In genomic region chr1:136685191-136686060, GRCm38 (mm10) we compare ENCODE assay signal across 8 mouse cellular contexts.
DNase-seq lines count a peak whose midpoint lies in the region; ATAC-seq lines count a peak whose summit lies in the region.

No protein-coding gene starts in this region.

- H3K36me3 ChIP-seq in megakaryocyte, embryonic 14.5 days (replicated peaks; ENCODE audit: low read length), result no peaks in the 10 kb centered on the region

- peak; percentile 51 for DNase-seq in retina, postnatal 1 day
- DNase-seq in retina, embryonic 14.5 days (ENCODE audit: low spot score), result no peak
- peak; percentile 44 for DNase-seq in brain, adult 2 months (ENCODE audit: low read depth, low spot score)
- DNase-seq in cerebellum, adult 11-12 months, result no peak
- DNase-seq in cerebellum, postnatal 36 days, result no peak
- no peak for DNase-seq in right cerebral cortex, adult 18-20 months

- H3K9me3 ChIP-seq in megakaryocyte, embryonic 14.5 days, result no peaks in the 10 kb centered on the region

- peak overlapping the region; percentile 91 for H3K4me3 ChIP-seq in megakaryocyte, embryonic 14.5 days (replicated peaks)

- H3K27me3 ChIP-seq in megakaryocyte, embryonic 14.5 days (replicated peaks), result peaks cover 12% of the 10 kb centered on the region

- ATAC-seq in hematopoietic stem cell, adult 5-6 weeks (replicated peaks in 1 of 2; ENCODE audit: insufficient read depth in 1 of 2, low FRiP score in 2 of 2, low TSS enrichment in 1 of 2, low read depth in 1 of 2, poor library complexity in 2 of 2, severe bottlenecking in 2 of 2), result peak; percentile 82 to 86

- H3K4me1 ChIP-seq in megakaryocyte, embryonic 14.5 days, result peaks cover 40% of the 10 kb centered on the region

Comparison
In these comparisons a context has a peak if more than half of its experiments do, and no peak if none do; other contexts are left out.
1. DNase-seq: peak in retina, postnatal 1 day (single experiment) and brain, adult 2 months (single experiment); none in retina, embryonic 14.5 days (single experiment), cerebellum, adult 11-12 months (single experiment), cerebellum, postnatal 36 days (0 of 2) and right cerebral cortex, adult 18-20 months (single experiment).